Comparison of ENCODE assay signal across 8 mouse cellular contexts in the genomic region with DNA sequence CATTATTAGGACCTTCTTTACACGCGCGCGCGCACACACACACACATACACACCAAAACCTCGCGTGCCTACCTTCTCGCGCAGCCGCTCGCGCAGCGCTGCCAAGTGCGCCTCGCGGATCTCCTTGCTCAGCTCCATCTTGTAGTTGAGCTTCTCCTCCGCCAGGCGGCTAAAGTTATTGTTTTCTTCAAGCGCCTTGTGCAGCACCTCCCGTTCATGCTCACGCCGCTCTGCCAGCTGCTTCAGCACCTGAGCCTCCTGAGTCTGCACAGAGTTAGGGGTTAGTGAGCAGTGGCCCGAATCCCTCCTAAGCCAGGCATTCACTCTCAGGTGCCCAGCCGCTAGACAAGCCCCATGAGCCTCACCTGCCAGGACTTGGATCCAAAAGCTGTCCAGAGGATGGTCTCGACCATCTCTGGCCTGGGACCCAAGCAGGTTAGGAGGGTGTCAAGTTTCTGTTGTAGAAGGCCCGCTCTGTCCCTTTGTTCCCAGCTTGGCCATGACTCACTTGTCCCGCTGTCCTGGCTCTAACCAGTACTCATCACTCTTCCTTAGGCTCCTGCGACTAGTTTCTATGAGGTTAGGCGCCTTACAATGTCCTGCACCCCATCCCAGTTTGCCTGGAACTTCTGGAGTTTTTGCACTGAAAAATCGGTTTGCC. TPM values are rescaled to one million over a fixed set of nuclear protein-coding genes. Genes with fewer than 3 reads are reported as not detected.
DNase-seq lines count a peak whose midpoint lies in the region; ATAC-seq and TF ChIP-seq lines count a peak whose summit lies in the region.

No protein-coding gene starts in this region.

- intact Hi-C loops in left cerebral cortex, adult 2 months (cut with DNase I): no loop called here

- peak; percentile 34 to 67 for DNase-seq in adrenal gland, adult (ENCODE audit: inconsistent age in 2 of 2, low spot score in 1 of 2)
- DNase-seq in adrenal gland, postnatal 4 days (ENCODE audit: low spot score in 2 of 2): no peak
- peak; percentile 68 for DNase-seq in embryonic facial prominence, embryonic 10.5 days (ENCODE audit: low spot score)
- peak; percentile 68 for DNase-seq in hindbrain, embryonic 10.5 days (ENCODE audit: low spot score)
- DNase-seq in left cerebral cortex, adult 2 months (ENCODE audit: extremely low spot score in 1 of 2, low spot score in 2 of 2): peak; percentile 69
- peak; percentile 65 for DNase-seq in mesoderm, embryonic 11.5 days (ENCODE audit: low read depth, low spot score)
- DNase-seq in right cerebral cortex, postnatal 4 days: peak; percentile 58

- H3K36me3 ChIP-seq in embryonic facial prominence, embryonic 10.5 days (replicated peaks): peaks cover 4% of the 10 kb centered on the region; the same call in 1 of the 2 replicates
- peaks cover 36% of the 10 kb centered on the region for H3K36me3 ChIP-seq in hindbrain, embryonic 10.5 days

- peaks cover 6% of the 10 kb centered on the region for H3K4me1 ChIP-seq in embryonic facial prominence, embryonic 10.5 days
- peaks cover 12% of the 10 kb centered on the region for H3K4me1 ChIP-seq in hindbrain, embryonic 10.5 days (replicated peaks)

- no peaks in the 10 kb centered on the region for H3K9me3 ChIP-seq in embryonic facial prominence, embryonic 10.5 days
- no peaks in the 10 kb centered on the region for H3K9me3 ChIP-seq in hindbrain, embryonic 10.5 days

- H3K27ac ChIP-seq in embryonic facial prominence, embryonic 10.5 days (replicated peaks): no peak overlapping the region
- no peak overlapping the region for H3K27ac ChIP-seq in hindbrain, embryonic 10.5 days
- no peak overlapping the region for H3K27ac ChIP-seq in left cerebral cortex, adult 2 months

- 9% methylated on average over 30 of the region's 30 CpGs for WGBS in embryonic facial prominence, embryonic 10.5 days
- 9% methylated on average over 30 of the region's 30 CpGs for WGBS in hindbrain, embryonic 10.5 days

- peak; percentile 71 for TF ChIP-seq CTCF in left cerebral cortex, adult 2 months (IDR thresholded peaks at IDR 0.05)

- peak overlapping the region; percentile 25; the same call in 1 of the 2 replicates for H3K4me3 ChIP-seq in embryonic facial prominence, embryonic 10.5 days
- peak overlapping the region; percentile 20; the same call in 1 of the 2 replicates for H3K4me3 ChIP-seq in hindbrain, embryonic 10.5 days
- H3K4me3 ChIP-seq in left cerebral cortex, adult 2 months: 0 out of 2 replicates have a peak overlapping the region, but pooled peaks have one; percentile 14

- H3K27me3 ChIP-seq in embryonic facial prominence, embryonic 10.5 days (replicated peaks; ENCODE audit: low read depth, poor library complexity, severe bottlenecking): peaks cover 60% of the 10 kb centered on the region
- peaks cover 55% of the 10 kb centered on the region for H3K27me3 ChIP-seq in hindbrain, embryonic 10.5 days (ENCODE audit: insufficient read depth, poor library complexity, severe bottlenecking)

- ATAC-seq in activated CD4-positive, CD25-positive, alpha-beta regulatory T cell, adult 4 months: peak; percentile 85

RNA-seq across cellular contexts. Expression of a gene that starts 7.0 kb away (rescaled TPM):
- total RNA-seq in adrenal gland, postnatal 4 days (2021): 10 to 100 TPM; 32.2 to 45.5 TPM
- under 1 TPM in 1 of 2 experiments, not detected in 1; 0.40 TPM for polyA plus RNA-seq in activated CD4-positive, CD25-positive, alpha-beta regulatory T cell, adult 4 months (2017; shearing (Covaris generic))
- polyA plus RNA-seq in embryonic facial prominence, embryonic 10.5 days (2016; fragmentation: Nextera tagmentation; extraction: Ambion mirVana): 47.9 and 53.7 TPM in 2 replicates
- 122 and 329 TPM in 2 replicates for polyA plus RNA-seq in hindbrain, embryonic 10.5 days (2016; fragmentation: Nextera tagmentation; extraction: Ambion mirVana)
- 100 to 1,000 TPM; 633 to 653 TPM for total RNA-seq in left cerebral cortex, adult 2 months (2021)

RNA-seq across cellular contexts. Expression of a gene that starts 12.3 kb away (rescaled TPM):
- 10 to 100 TPM; 65.6 to 69.4 TPM for total RNA-seq in adrenal gland, postnatal 4 days (2021)
- polyA plus RNA-seq in activated CD4-positive, CD25-positive, alpha-beta regulatory T cell, adult 4 months (2017; shearing (Covaris generic)): 10 to 100 TPM; 22.9 to 25.4 TPM
- polyA plus RNA-seq in embryonic facial prominence, embryonic 10.5 days (2016; fragmentation: Nextera tagmentation; extraction: Ambion mirVana): 72.4 and 74.1 TPM in 2 replicates
- polyA plus RNA-seq in hindbrain, embryonic 10.5 days (2016; fragmentation: Nextera tagmentation; extraction: Ambion mirVana): 57.7 and 68.1 TPM in 2 replicates
- total RNA-seq in left cerebral cortex, adult 2 months (2021): 10 to 100 TPM; 26.1 to 38.5 TPM

RNA-seq across cellular contexts. Expression of a gene that starts 19.4 kb away (rescaled TPM):
- 10 to 100 TPM; 27.9 to 30.8 TPM for total RNA-seq in adrenal gland, postnatal 4 days (2021)
- 10 to 100 TPM in 1 of 2 experiments, 1 to 10 TPM in 1; 8.5 to 11.4 TPM for polyA plus RNA-seq in activated CD4-positive, CD25-positive, alpha-beta regulatory T cell, adult 4 months (2017; shearing (Covaris generic))
- 18.7 and 20.2 TPM in 2 replicates for polyA plus RNA-seq in embryonic facial prominence, embryonic 10.5 days (2016; fragmentation: Nextera tagmentation; extraction: Ambion mirVana)
- polyA plus RNA-seq in hindbrain, embryonic 10.5 days (2016; fragmentation: Nextera tagmentation; extraction: Ambion mirVana): 19.0 and 20.0 TPM in 2 replicates
- 10 to 100 TPM; 27.1 to 27.3 TPM for total RNA-seq in left cerebral cortex, adult 2 months (2021)

RNA-seq across cellular contexts. Expression of a gene that starts 57.5 kb away (rescaled TPM):
- total RNA-seq in adrenal gland, postnatal 4 days (2021): 10 to 100 TPM; 37.0 to 42.4 TPM
- polyA plus RNA-seq in activated CD4-positive, CD25-positive, alpha-beta regulatory T cell, adult 4 months (2017; shearing (Covaris generic)): 10 to 100 TPM; 22.2 to 22.8 TPM
- 46.9 and 51.8 TPM in 2 replicates for polyA plus RNA-seq in embryonic facial prominence, embryonic 10.5 days (2016; fragmentation: Nextera tagmentation; extraction: Ambion mirVana)
- 45.4 and 53.0 TPM in 2 replicates for polyA plus RNA-seq in hindbrain, embryonic 10.5 days (2016; fragmentation: Nextera tagmentation; extraction: Ambion mirVana)
- 10 to 100 TPM; 80.3 to 80.5 TPM for total RNA-seq in left cerebral cortex, adult 2 months (2021)

RNA-seq across cellular contexts. Expression of a gene that starts 57.9 kb away (rescaled TPM):
- total RNA-seq in adrenal gland, postnatal 4 days (2021): 10 to 100 TPM; 43.6 to 48.9 TPM
- polyA plus RNA-seq in activated CD4-positive, CD25-positive, alpha-beta regulatory T cell, adult 4 months (2017; shearing (Covaris generic)): 10 to 100 TPM; 52.2 to 60.8 TPM
- 74.0 and 74.4 TPM in 2 replicates for polyA plus RNA-seq in embryonic facial prominence, embryonic 10.5 days (2016; fragmentation: Nextera tagmentation; extraction: Ambion mirVana)
- 75.3 and 75.4 TPM in 2 replicates for polyA plus RNA-seq in hindbrain, embryonic 10.5 days (2016; fragmentation: Nextera tagmentation; extraction: Ambion mirVana)
- 10 to 100 TPM; 45.2 to 51.2 TPM for total RNA-seq in left cerebral cortex, adult 2 months (2021)

Comparison
In these comparisons a context has a peak if more than half of its experiments do, and no peak if none do; other contexts are left out.
1. DNase-seq: peak in adrenal gland, adult (2 of 2), embryonic facial prominence, embryonic 10.5 days (single experiment), hindbrain, embryonic 10.5 days (single experiment), left cerebral cortex, adult 2 months (2 of 2), mesoderm, embryonic 11.5 days (single experiment) and right cerebral cortex, postnatal 4 days (single experiment); none in adrenal gland, postnatal 4 days (0 of 2).
2. RNA of a gene that starts 7.0 kb away (polyA plus RNA-seq): 122 to 329 TPM in hindbrain, embryonic 10.5 days and 47.9 to 53.7 TPM in embryonic facial prominence, embryonic 10.5 days; 0.40 TPM in activated CD4-positive, CD25-positive, alpha-beta regulatory T cell, adult 4 months; every median in the first group is over 10 times any median in the second.
3. Peak in every context shown above with its lines, with median percentiles within 50 percentile points of each other: H3K4me3 ChIP-seq.